Comparison of ENCODE assay signal across 9 mouse cellular contexts in genomic region chr14:105427474-105427901, GRCm38 (mm10).
A peak's percentile ranks its signal among the peaks of the same experiment; 100 is the strongest.
DNase-seq lines count a peak whose midpoint lies in the region; ATAC-seq and TF ChIP-seq lines count a peak whose summit lies in the region.
"Had no signal": no experiment of that assay in that cellular context is flagged by ENCODE, and none has a peak within 500 bp of the region (broad histone marks: within the 10 kb centered on the region; RNA-seq: fewer than 3 reads in every experiment).

No protein-coding gene starts in this region.

- no peak for ATAC-seq in heart, embryonic 12.5 days (ENCODE audit: insufficient number of reproducible peaks, low FRiP score)
- peak; percentile 29 to 49; a peak in 3 of 4 replicates for ATAC-seq in hematopoietic stem cell, adult 5-6 weeks (replicated peaks in 1 of 2; ENCODE audit: insufficient read depth in 1 of 2, low FRiP score in 2 of 2, low TSS enrichment in 1 of 2, low read depth in 1 of 2, poor library complexity in 2 of 2, severe bottlenecking in 2 of 2)
- ATAC-seq in megakaryocyte-erythroid progenitor cell, adult 5-6 weeks (replicated peaks; ENCODE audit: low FRiP score, low TSS enrichment, poor library complexity, severe bottlenecking), result peak; percentile 61
- ATAC-seq in stomach, postnatal 0 days (ENCODE audit: low FRiP score, low TSS enrichment), result peak; percentile 90

- no peaks in the 10 kb centered on the region for H3K36me3 ChIP-seq in heart, embryonic 12.5 days
- no peaks in the 10 kb centered on the region for H3K36me3 ChIP-seq in stomach, postnatal 0 days (ENCODE audit: control insufficient read depth, insufficient read depth, low read length)

- no peak for TF ChIP-seq EP300 in stomach, postnatal 0 days (optimal IDR thresholded peaks at IDR 0.05)

- no peak overlapping the region for H3K27ac ChIP-seq in heart, embryonic 12.5 days (ENCODE audit: poor library complexity, severe bottlenecking)
- H3K27ac ChIP-seq in stomach, postnatal 0 days (replicated peaks), result no peak overlapping the region

- H3K9me3 ChIP-seq in heart, embryonic 12.5 days (replicated peaks), result no peaks in the 10 kb centered on the region
- no peaks in the 10 kb centered on the region for H3K9me3 ChIP-seq in stomach, postnatal 0 days (ENCODE audit: control insufficient read depth, low read length)

- peaks cover 17% of the 10 kb centered on the region for H3K4me1 ChIP-seq in heart, embryonic 12.5 days (replicated peaks)
- H3K4me1 ChIP-seq in stomach, postnatal 0 days (replicated peaks; ENCODE audit: control insufficient read depth, insufficient read depth), result no peaks in the 10 kb centered on the region

- 49% methylated on average over 17 of the region's 17 CpGs for WGBS in heart, embryonic 12.5 days
- WGBS in large intestine, adult 2 months, result 19% methylated on average over 17 of the region's 17 CpGs
- 35% methylated on average over 17 of the region's 17 CpGs for WGBS in stomach, postnatal 0 days

- H3K4me2 ChIP-seq in heart, embryonic 12.5 days, result peak overlapping the region; percentile 16; the same call in 1 of the 2 replicates
- peak overlapping the region; percentile 30 for H3K4me2 ChIP-seq in stomach, postnatal 0 days (replicated peaks; ENCODE audit: low read depth)

- intact Hi-C loops in heart, postnatal 36 days (cut with DNase I), result no loop called here

- no peaks in the 10 kb centered on the region for H3K27me3 ChIP-seq in heart, embryonic 12.5 days (replicated peaks)
- no peaks in the 10 kb centered on the region for H3K27me3 ChIP-seq in stomach, postnatal 0 days (ENCODE audit: control insufficient read depth, insufficient read depth, low read length)

- DNase-seq in heart, postnatal 36 days, result no peak
- DNase-seq in cerebellum, adult 11-12 months, result peak; percentile 4
- peak; percentile 51 for DNase-seq in large intestine, adult 2 months (ENCODE audit: low read depth, low spot score)
- peak; percentile 72 for DNase-seq in stomach, postnatal 0 days (ENCODE audit: low spot score)
- DNase-seq in adrenal gland, adult 18-20 months (ENCODE audit: low spot score in 2 of 2), result no peak

- no peak overlapping the region for H3K9ac ChIP-seq in heart, embryonic 12.5 days
- no peak overlapping the region for H3K9ac ChIP-seq in stomach, postnatal 0 days (ENCODE audit: low read length)

- peak; percentile 63 for TF ChIP-seq CTCF in stomach, postnatal 0 days (IDR thresholded peaks at IDR 0.05; ENCODE audit: low read depth)

- H3K4me3 ChIP-seq in heart, embryonic 12.5 days, result no peak overlapping the region
- no peak overlapping the region for H3K4me3 ChIP-seq in stomach, postnatal 0 days (ENCODE audit: low read depth, low read length)
- H3K4me3 ChIP-seq: erythroblast, embryonic 14.5 days had no signal

Comparison
In these comparisons a context has a peak if more than half of its experiments do, and no peak if none do; other contexts are left out.
1. DNase-seq: peak in cerebellum, adult 11-12 months (single experiment), large intestine, adult 2 months (single experiment) and stomach, postnatal 0 days (single experiment); none in heart, postnatal 36 days (0 of 2) and adrenal gland, adult 18-20 months (0 of 2).